Mouse (Mus musculus): ENCODE measurements around the gene Rcan1. TPM values are rescaled to one million over a fixed set of nuclear protein-coding genes. Genes with fewer than 3 reads are reported as not detected.

The Rcan1 gene
- polyA plus RNA-seq (2012) = 7.6 and 8.7 TPM in 2 replicates

GRCm38 (mm10) chr16:92470706-92471105, at the start of gene Rcan1:
Gene Rcan1, minus strand, starts transcription at chr16:92470867.

GRCm38 (mm10) chr16:92485436-92485835, 14.8 kb upstream of the Rcan1 start, which contains the start of gene Clic6:
Gene Clic6, plus strand, starts transcription at chr16:92485736.

GRCm38 (mm10) chr16:92359229-92359628, 111.4 kb downstream of the Rcan1 start, which contains the start of gene Kcne1:
Gene Kcne1, minus strand, starts transcription at chr16:92359468.

Other genes with a start within 250 kb of the Rcan1 start
- gene Kcne2, start 178.5 kb downstream of the Rcan1 start, polyA plus RNA-seq (2012) = not detected in 2 replicates
- 13.8 and 15.9 TPM in 2 replicates for gene Smim11, start 169.6 kb downstream of the Rcan1 start, polyA plus RNA-seq (2012)
- not detected in 2 replicates for gene Fam243, start 149.4 kb downstream of the Rcan1 start, polyA plus RNA-seq (2012)
- gene Kcne1, start 111.4 kb downstream of the Rcan1 start, polyA plus RNA-seq (2012) = not detected in 2 replicates
- gene Clic6, start 14.9 kb upstream of the Rcan1 start, polyA plus RNA-seq (2012) = 0.02 and 0.05 TPM in 2 replicates

Measured in megakaryocyte-erythroid progenitor cell, adult 5 weeks (primary cell).